Mouse (Mus musculus): ENCODE data around the gene Dnajc19.
A peak's percentile ranks its signal among the peaks of the same experiment; 100 is the strongest.

Gene Dnajc19

GRCm38 (mm10) chr3:34030601-34031000 is 50.5 kb downstream of the Dnajc19 start:
- no peak for DNase-seq (ENCODE audit: low spot score in 2 of 2)

- DNase-seq (ENCODE audit: low spot score in 2 of 2) = no peak
Measured at GRCm38 (mm10) chr3:34028935-34029334, 52.2 kb downstream of the Dnajc19 start.

- DNase-seq (ENCODE audit: low spot score in 2 of 2) = no peak
Measured at GRCm38 (mm10) chr3:34021259-34021828, 59.8 kb downstream of the Dnajc19 start.

GRCm38 (mm10) chr3:34020382-34021258 is 60.5 kb downstream of the Dnajc19 start:
- DNase-seq (ENCODE audit: low spot score in 2 of 2) = peak; percentile 12 to 13

- peak; percentile 75 to 77 for DNase-seq (ENCODE audit: low spot score in 2 of 2)
Measured at GRCm38 (mm10) chr3:34019540-34020381, 61.4 kb downstream of the Dnajc19 start, which contains the start of gene Fxr1. Fxr1 (plus strand) TSS chr3:34019943.

- DNase-seq (ENCODE audit: low spot score in 2 of 2) = no peak
Measured at GRCm38 (mm10) chr3:34008191-34008590, 72.9 kb downstream of the Dnajc19 start.

GRCm38 (mm10) chr3:34007611-34008010 is 73.5 kb downstream of the Dnajc19 start:
- DNase-seq (ENCODE audit: low spot score in 2 of 2) = no peak

- DNase-seq (ENCODE audit: low spot score in 2 of 2) = no peak
Measured at GRCm38 (mm10) chr3:34006824-34007223, 74.3 kb downstream of the Dnajc19 start.

- DNase-seq (ENCODE audit: low spot score in 2 of 2) = no peak
Measured at GRCm38 (mm10) chr3:34006301-34006700, 74.8 kb downstream of the Dnajc19 start.

Data from thymus, postnatal 10 days (tissue).